9 mouse cellular contexts compared by ENCODE assay signal in genomic region chr1:20995331-20995986, GRCm38 (mm10). TPM values are rescaled to one million over a fixed set of nuclear protein-coding genes. Genes with fewer than 3 reads are reported as not detected.
A peak's percentile ranks its signal among the peaks of the same experiment; 100 is the strongest.
DNase-seq lines count a peak whose midpoint lies in the region; ATAC-seq lines count a peak whose summit lies in the region.
"Had no signal": no experiment of that assay in that cellular context is flagged by ENCODE, and none has a peak within 500 bp of the region (broad histone marks: within the 10 kb centered on the region; RNA-seq: fewer than 3 reads in every experiment).

No protein-coding gene starts in this region.

- H3K4me1 ChIP-seq in forebrain, embryonic 13.5 days, result 0 out of 2 replicates have a peak, but pooled peaks cover 9% of the 10 kb centered on the region
- H3K4me1 ChIP-seq in forebrain, embryonic 12.5 days, result peaks cover 8% of the 10 kb centered on the region; the same call in 1 of the 2 replicates
- peaks cover 2% of the 10 kb centered on the region; the same call in 1 of the 2 replicates for H3K4me1 ChIP-seq in hindbrain, embryonic 16.5 days (ENCODE audit: control insufficient read depth, insufficient read depth, low read depth, low read length)

- H3K27me3 ChIP-seq in forebrain, embryonic 13.5 days, result no peaks in the 10 kb centered on the region
- H3K27me3 ChIP-seq in forebrain, embryonic 12.5 days, result no peaks in the 10 kb centered on the region
- H3K27me3 ChIP-seq in hindbrain, embryonic 16.5 days (replicated peaks; ENCODE audit: control insufficient read depth, insufficient read depth, low read length), result no peaks in the 10 kb centered on the region

- no peak overlapping the region for H3K9ac ChIP-seq in forebrain, embryonic 13.5 days
- no peak overlapping the region for H3K9ac ChIP-seq in forebrain, embryonic 12.5 days
- no peak overlapping the region for H3K9ac ChIP-seq in hindbrain, embryonic 16.5 days (ENCODE audit: low read depth, low read length)

- WGBS in forebrain, embryonic 13.5 days, result 64% methylated on average over 7 of the region's 7 CpGs
- 59% methylated on average over 7 of the region's 7 CpGs for WGBS in forebrain, embryonic 12.5 days
- WGBS in hindbrain, embryonic 16.5 days, result 55% methylated on average over 7 of the region's 7 CpGs

- no peak overlapping the region for H3K4me3 ChIP-seq in forebrain, embryonic 13.5 days
- H3K4me3 ChIP-seq in forebrain, embryonic 12.5 days (replicated peaks), result no peak overlapping the region
- H3K4me3 ChIP-seq in hindbrain, embryonic 16.5 days (ENCODE audit: low read length), result no peak overlapping the region

- peak; percentile 68 for DNase-seq in 416B (ENCODE audit: low read depth)
- DNase-seq in cerebellum, postnatal 14 days, result peak; percentile 26 to 34
- peak; percentile 63 for DNase-seq in lung, postnatal 10 days
- DNase-seq in T-cell, adult 2 months (ENCODE audit: low spot score), result no peak
- no peak for DNase-seq in testis, postnatal 14 days (ENCODE audit: low spot score)
- DNase-seq: gastrocnemius, postnatal 14 days had no signal

- ATAC-seq in forebrain, embryonic 13.5 days, result peak; percentile 72
- ATAC-seq in forebrain, embryonic 12.5 days (ENCODE audit: low FRiP score), result no peak
- no peak; the same call in 1 of the 2 replicates for ATAC-seq in hindbrain, embryonic 16.5 days

- no peaks in the 10 kb centered on the region for H3K36me3 ChIP-seq in forebrain, embryonic 13.5 days (ENCODE audit: poor library complexity, severe bottlenecking)
- no peaks in the 10 kb centered on the region for H3K36me3 ChIP-seq in forebrain, embryonic 12.5 days (replicated peaks)
- H3K36me3 ChIP-seq in hindbrain, embryonic 16.5 days (ENCODE audit: control insufficient read depth, insufficient read depth, low read length), result no peaks in the 10 kb centered on the region

- no peak overlapping the region for H3K4me2 ChIP-seq in forebrain, embryonic 13.5 days
- H3K4me2 ChIP-seq in forebrain, embryonic 12.5 days, result no peak overlapping the region
- no peak overlapping the region for H3K4me2 ChIP-seq in hindbrain, embryonic 16.5 days (ENCODE audit: low read length)

- no peak overlapping the region; the same call in 1 of the 2 replicates for H3K27ac ChIP-seq in forebrain, embryonic 13.5 days
- H3K27ac ChIP-seq in forebrain, embryonic 12.5 days, result no peak overlapping the region
- H3K27ac ChIP-seq in hindbrain, embryonic 16.5 days (ENCODE audit: low read depth, low read length), result no peak overlapping the region

- no peaks in the 10 kb centered on the region for H3K9me3 ChIP-seq in forebrain, embryonic 13.5 days (replicated peaks)
- H3K9me3 ChIP-seq in forebrain, embryonic 12.5 days, result no peaks in the 10 kb centered on the region
- H3K9me3 ChIP-seq in hindbrain, embryonic 16.5 days (ENCODE audit: control insufficient read depth, low read length), result no peaks in the 10 kb centered on the region

RNA-seq across cellular contexts. Expression of gene Efhc1, which starts 44.0 kb away (rescaled TPM):
- polyA plus RNA-seq in forebrain, embryonic 13.5 days (2015; fragmentation: Nextera tagmentation; extraction: Ambion mirVana), result 1.5 and 2.0 TPM in 2 replicates
- 2.0 and 2.9 TPM in 2 replicates for polyA plus RNA-seq in forebrain, embryonic 12.5 days (2016; fragmentation: Nextera tagmentation; extraction: Ambion mirVana)
- polyA plus RNA-seq in hindbrain, embryonic 16.5 days (2015; fragmentation: Nextera tagmentation; extraction: Ambion mirVana), result 2.6 and 3.8 TPM in 2 replicates

Comparison
In these comparisons a context has a peak if more than half of its experiments do, and no peak if none do; other contexts are left out.
1. DNase-seq: peak in 416B (single experiment), cerebellum, postnatal 14 days (2 of 2) and lung, postnatal 10 days (single experiment); none in T-cell, adult 2 months (single experiment) and testis, postnatal 14 days (single experiment).